Mouse (Mus musculus): ENCODE data around the gene F2.
A peak's percentile ranks its signal among the peaks of the same experiment; 100 is the strongest.

F2 gene

GRCm38 (mm10) chr2:91636229-91636628 lies at the start of gene F2:
Gene F2 (minus strand): TSS chr2:91636414.
- no peak for TF ChIP-seq NANOG (IDR thresholded peaks at IDR 0.05; ENCODE audit: borderline replicate concordance, low read length)
- no peak for TF ChIP-seq POU5F1 (IDR thresholded peaks at IDR 0.05; ENCODE audit: borderline replicate concordance, low read length)
- TF ChIP-seq CTCF (conservative IDR thresholded peaks at IDR 0.05; ENCODE audit: low read length), result no peak
- Histone ChIP-seq H3K9me3 (ENCODE audit: low read length) (no peaks in the 10 kb centered on the region), H3K27me3 (ENCODE audit: insufficient read depth, low read length) (no peaks in the 10 kb centered on the region), H3K36me3 (ENCODE audit: insufficient read depth, low read length) (no peaks in the 10 kb centered on the region), H3K4me3 (replicated peaks; ENCODE audit: low read length) (peak within 1 kb of the TSS; percentile 74), H3K4me1 (replicated peaks; ENCODE audit: low read depth, low read length) (peaks cover 59% of the 10 kb centered on the region)

- H3K4me1 ChIP-seq (replicated peaks; ENCODE audit: low read depth, low read length), result peaks cover 33% of the 10 kb centered on the region
- no peak overlapping the region for H3K4me3 ChIP-seq (replicated peaks; ENCODE audit: low read length)
- peaks cover 99% of the 10 kb centered on the region for H3K36me3 ChIP-seq (ENCODE audit: insufficient read depth, low read length)
- H3K27me3 ChIP-seq (ENCODE audit: insufficient read depth, low read length), result no peaks in the 10 kb centered on the region
- no peaks in the 10 kb centered on the region for H3K9me3 ChIP-seq (ENCODE audit: low read length)
- no peak for TF ChIP-seq CTCF (conservative IDR thresholded peaks at IDR 0.05; ENCODE audit: low read length)
These were observed 47.7 kb upstream of the F2 start for GRCm38 (mm10) chr2:91683919-91684318.

- TF ChIP-seq POU5F1 (IDR thresholded peaks at IDR 0.05; ENCODE audit: borderline replicate concordance, low read length), result no peak
- peak; percentile 58 for TF ChIP-seq CTCF (conservative IDR thresholded peaks at IDR 0.05; ENCODE audit: low read length)
- H3K4me1 ChIP-seq (replicated peaks; ENCODE audit: low read depth, low read length), result peaks cover 31% of the 10 kb centered on the region
These were observed 46.6 kb upstream of the F2 start for GRCm38 (mm10) chr2:91682850-91683249.

GRCm38 (mm10) chr2:91676961-91677360 lies 40.7 kb upstream of the F2 start:
- H3K36me3 ChIP-seq (ENCODE audit: insufficient read depth, low read length), result peaks cover 97% of the 10 kb centered on the region
- no peaks in the 10 kb centered on the region for H3K9me3 ChIP-seq (ENCODE audit: low read length)
- TF ChIP-seq POU5F1 (IDR thresholded peaks at IDR 0.05; ENCODE audit: borderline replicate concordance, low read length) (no peak), NANOG (IDR thresholded peaks at IDR 0.05; ENCODE audit: borderline replicate concordance, low read length) (no peak), CTCF (conservative IDR thresholded peaks at IDR 0.05; ENCODE audit: low read length) (no peak)
- H3K4me1 ChIP-seq (replicated peaks; ENCODE audit: low read depth, low read length), result peaks cover 33% of the 10 kb centered on the region
- H3K27me3 ChIP-seq (ENCODE audit: insufficient read depth, low read length), result no peaks in the 10 kb centered on the region
- H3K4me3 ChIP-seq (replicated peaks; ENCODE audit: low read length), result no peak overlapping the region

More at GRCm38 (mm10) chr2:91682850-91683249, 46.6 kb upstream of the F2 start:
- Histone ChIP-seq H3K36me3 (ENCODE audit: insufficient read depth, low read length) (peaks cover 99% of the 10 kb centered on the region), H3K9me3 (ENCODE audit: low read length) (no peaks in the 10 kb centered on the region), H3K27me3 (ENCODE audit: insufficient read depth, low read length) (no peaks in the 10 kb centered on the region), H3K4me3 (replicated peaks; ENCODE audit: low read length) (no peak overlapping the region)

- H3K4me3 ChIP-seq (replicated peaks; ENCODE audit: low read length), result no peak overlapping the region
- no peak for TF ChIP-seq CTCF (conservative IDR thresholded peaks at IDR 0.05; ENCODE audit: low read length)
- no peak for TF ChIP-seq NANOG (IDR thresholded peaks at IDR 0.05; ENCODE audit: borderline replicate concordance, low read length)
- no peak for TF ChIP-seq POU5F1 (IDR thresholded peaks at IDR 0.05; ENCODE audit: borderline replicate concordance, low read length)
- peaks cover 33% of the 10 kb centered on the region for H3K4me1 ChIP-seq (replicated peaks; ENCODE audit: low read depth, low read length)
- H3K9me3 ChIP-seq (ENCODE audit: low read length), result no peaks in the 10 kb centered on the region
- H3K36me3 ChIP-seq (ENCODE audit: insufficient read depth, low read length), result peaks cover 97% of the 10 kb centered on the region
- H3K27me3 ChIP-seq (ENCODE audit: insufficient read depth, low read length), result no peaks in the 10 kb centered on the region
These were observed 40.2 kb upstream of the F2 start for GRCm38 (mm10) chr2:91676420-91676819.

- H3K4me1 ChIP-seq (replicated peaks; ENCODE audit: low read depth, low read length), result peaks cover 33% of the 10 kb centered on the region
- no peak overlapping the region for H3K4me3 ChIP-seq (replicated peaks; ENCODE audit: low read length)
- peaks cover 97% of the 10 kb centered on the region for H3K36me3 ChIP-seq (ENCODE audit: insufficient read depth, low read length)
- no peaks in the 10 kb centered on the region for H3K9me3 ChIP-seq (ENCODE audit: low read length)
- TF ChIP-seq CTCF (conservative IDR thresholded peaks at IDR 0.05; ENCODE audit: low read length) (no peak), POU5F1 (IDR thresholded peaks at IDR 0.05; ENCODE audit: borderline replicate concordance, low read length) (no peak), NANOG (IDR thresholded peaks at IDR 0.05; ENCODE audit: borderline replicate concordance, low read length) (no peak)
- no peaks in the 10 kb centered on the region for H3K27me3 ChIP-seq (ENCODE audit: insufficient read depth, low read length)
These were observed 38.7 kb upstream of the F2 start for GRCm38 (mm10) chr2:91674895-91675294.

- H3K36me3 ChIP-seq (ENCODE audit: insufficient read depth, low read length), result peaks cover 97% of the 10 kb centered on the region
- H3K9me3 ChIP-seq (ENCODE audit: low read length), result no peaks in the 10 kb centered on the region
- TF ChIP-seq NANOG (IDR thresholded peaks at IDR 0.05; ENCODE audit: borderline replicate concordance, low read length), result no peak
- no peak for TF ChIP-seq CTCF (conservative IDR thresholded peaks at IDR 0.05; ENCODE audit: low read length)
- TF ChIP-seq POU5F1 (IDR thresholded peaks at IDR 0.05; ENCODE audit: borderline replicate concordance, low read length), result no peak
- no peak overlapping the region for H3K4me3 ChIP-seq (replicated peaks; ENCODE audit: low read length)
- H3K27me3 ChIP-seq (ENCODE audit: insufficient read depth, low read length), result no peaks in the 10 kb centered on the region
- peaks cover 42% of the 10 kb centered on the region for H3K4me1 ChIP-seq (replicated peaks; ENCODE audit: low read depth, low read length)
These were observed 37.4 kb upstream of the F2 start for GRCm38 (mm10) chr2:91673587-91673986.

GRCm38 (mm10) chr2:91670038-91670437 lies 33.8 kb upstream of the F2 start:
- TF ChIP-seq NANOG (IDR thresholded peaks at IDR 0.05; ENCODE audit: borderline replicate concordance, low read length) (no peak), POU5F1 (IDR thresholded peaks at IDR 0.05; ENCODE audit: borderline replicate concordance, low read length) (no peak), CTCF (conservative IDR thresholded peaks at IDR 0.05; ENCODE audit: low read length) (no peak)
- H3K36me3 ChIP-seq (ENCODE audit: insufficient read depth, low read length), result peaks cover 70% of the 10 kb centered on the region
- H3K27me3 ChIP-seq (ENCODE audit: insufficient read depth, low read length), result no peaks in the 10 kb centered on the region
- no peak overlapping the region for H3K4me3 ChIP-seq (replicated peaks; ENCODE audit: low read length)
- no peaks in the 10 kb centered on the region for H3K9me3 ChIP-seq (ENCODE audit: low read length)
- H3K4me1 ChIP-seq (replicated peaks; ENCODE audit: low read depth, low read length), result peaks cover 59% of the 10 kb centered on the region

GRCm38 (mm10) chr2:91669326-91669725 lies 33.1 kb upstream of the F2 start:
- Histone ChIP-seq H3K4me1 (replicated peaks; ENCODE audit: low read depth, low read length) (peaks cover 51% of the 10 kb centered on the region), H3K9me3 (ENCODE audit: low read length) (no peaks in the 10 kb centered on the region), H3K27me3 (ENCODE audit: insufficient read depth, low read length) (no peaks in the 10 kb centered on the region), H3K36me3 (ENCODE audit: insufficient read depth, low read length) (peaks cover 67% of the 10 kb centered on the region), H3K4me3 (replicated peaks; ENCODE audit: low read length) (no peak overlapping the region)
- TF ChIP-seq POU5F1 (IDR thresholded peaks at IDR 0.05; ENCODE audit: borderline replicate concordance, low read length), result no peak
- no peak for TF ChIP-seq NANOG (IDR thresholded peaks at IDR 0.05; ENCODE audit: borderline replicate concordance, low read length)
- TF ChIP-seq CTCF (conservative IDR thresholded peaks at IDR 0.05; ENCODE audit: low read length), result no peak

Data from E14TG2a.4 (cell line).